Mouse (Mus musculus) forebrain, embryonic 15.5 days (tissue): ENCODE results near the gene Tmem62. TPM values are rescaled to one million over a fixed set of nuclear protein-coding genes. Genes with fewer than 3 reads are reported as not detected.
"Not testable (repeated sequence)": the region's sequence is repeated elsewhere in the genome, so short reads cannot be mapped to it uniquely, and the experiment has no call there.

Experiments used
- ATAC-seq: fragments of 200-750 bp; cut with Nextera tagmentation; replicated peaks from 2 replicates; pipeline ENCODE4 v1.8.0; 2017; ENCODE audit warnings: mild to moderate bottlenecking, moderate TSS enrichment, moderate library complexity
- H3K27ac ChIP-seq: fragments of 300-500 bp; sonication (generic); replicated peaks from 2 replicates; pipeline ENCODE4 v1.5.1; 2015; ENCODE audit warnings: mild to moderate bottlenecking, inconsistent platforms
- H3K27me3 ChIP-seq: fragments of 300-500 bp; sonication (generic); 2 replicates; pipeline ENCODE4 v1.6.1; 2015; ENCODE audit warnings: inconsistent platforms
- H3K36me3 ChIP-seq: fragments of 300-500 bp; sonication (generic); 2 replicates; pipeline ENCODE4 v1.6.1; 2015; ENCODE audit warnings: mild to moderate bottlenecking, inconsistent platforms
- H3K4me1 ChIP-seq: fragments of 300-500 bp; sonication (generic); 2 replicates; pipeline ENCODE4 v1.6.1; 2015; ENCODE audit warnings: inconsistent platforms
- H3K4me2 ChIP-seq: fragments of 300-500 bp; sonication (generic); replicated peaks from 2 replicates; pipeline ENCODE4 v1.6.1; 2015; ENCODE audit warnings: mild to moderate bottlenecking, inconsistent platforms
- H3K4me3 ChIP-seq: fragments of 300-500 bp; sonication (generic); 2 replicates; pipeline ENCODE4 v1.5.1; 2015; ENCODE audit warnings: mild to moderate bottlenecking, inconsistent platforms
- H3K9ac ChIP-seq: fragments of 300-500 bp; sonication (generic); replicated peaks from 2 replicates; pipeline ENCODE4 v1.6.1; 2015; ENCODE audit warnings: mild to moderate bottlenecking, inconsistent platforms
- H3K9me3 ChIP-seq: fragments of 300-500 bp; sonication (generic); 2 replicates; pipeline ENCODE4 v1.6.1; 2016; ENCODE audit warnings: inconsistent platforms
- WGBS: fragments of 180-500 bp; shearing (Covaris S2); methylation state at CpG from one replicate; pipeline ENCODE4 v1.1.7; 2015; ENCODE audit warnings: mixed read lengths; 5-methylcytosine and 5-hydroxymethylcytosine counted together
- microRNA-seq: library from miRNA; unstranded; fragments of <30 nt; microRNA quantifications from one replicate; pipeline ENCODE4, GENCODE M21; 2016
- polyA plus RNA-seq: library from polyadenylated mRNA; unstranded; fragments of >200 nt; fragmentation: Nextera tagmentation; extraction: Ambion mirVana; gene quantifications from 2 replicates; pipeline ENCODE4 v1.2.1, GENCODE M21; 2015

The Tmem62 gene
- polyA plus RNA-seq, 1 experiment from 2014 or later = 8.1 TPM

- not testable (repeated sequence) for H3K4me3 ChIP-seq, H3K9ac ChIP-seq, H3K27me3 ChIP-seq, H3K27ac ChIP-seq, ATAC-seq, H3K9me3 ChIP-seq, H3K36me3 ChIP-seq, H3K4me2 ChIP-seq, H3K4me1 ChIP-seq
- WGBS = 86% methylated on average over 1 of the region's 1 CpGs
These were observed 62.0 kb downstream of the Tmem62 start for GRCm38 (mm10) chr2:121038851-121039250.

- Histone ChIP-seq H3K27me3 (no peaks in the 10 kb centered on the region), H3K27ac (no peak overlapping the region), H3K4me1 (no peaks in the 10 kb centered on the region), H3K9ac (no peak overlapping the region), H3K4me3 (no peak overlapping the region), H3K36me3 (no peaks in the 10 kb centered on the region), H3K4me2 (no peak overlapping the region), H3K9me3 (no peaks in the 10 kb centered on the region)
- no peak for ATAC-seq
- 91% methylated on average over 1 of the region's 1 CpGs for WGBS
These were observed 62.6 kb downstream of the Tmem62 start for GRCm38 (mm10) chr2:121039382-121039781.

- no peak overlapping the region for H3K4me3 ChIP-seq
- H3K27me3 ChIP-seq = no peaks in the 10 kb centered on the region
- H3K36me3 ChIP-seq = no peaks in the 10 kb centered on the region
- WGBS = 55% methylated on average over 5 of the region's 5 CpGs
- no peak overlapping the region for H3K4me2 ChIP-seq
- ATAC-seq = no peak
- no peak overlapping the region for H3K9ac ChIP-seq
- H3K27ac ChIP-seq = no peak overlapping the region
- H3K9me3 ChIP-seq = no peaks in the 10 kb centered on the region
- H3K4me1 ChIP-seq = no peaks in the 10 kb centered on the region
These were observed 64.3 kb downstream of the Tmem62 start for GRCm38 (mm10) chr2:121041098-121041497.

GRCm38 (mm10) chr2:121045653-121046052 is 68.8 kb downstream of the Tmem62 start:
- Histone ChIP-seq H3K27ac (no peak overlapping the region), H3K4me3 (no peak overlapping the region), H3K9ac (no peak overlapping the region), H3K4me2 (no peak overlapping the region), H3K36me3 (no peaks in the 10 kb centered on the region), H3K9me3 (no peaks in the 10 kb centered on the region), H3K4me1 (no peaks in the 10 kb centered on the region), H3K27me3 (no peaks in the 10 kb centered on the region)
- ATAC-seq = no peak
- 68% methylated on average over 4 of the region's 4 CpGs for WGBS

GRCm38 (mm10) chr2:121052176-121052575 is 75.4 kb downstream of the Tmem62 start:
- H3K9ac ChIP-seq = no peak overlapping the region
- ATAC-seq = no peak
- H3K4me3 ChIP-seq = no peak overlapping the region
- no peaks in the 10 kb centered on the region for H3K27me3 ChIP-seq
- H3K9me3 ChIP-seq = no peaks in the 10 kb centered on the region
- no peaks in the 10 kb centered on the region for H3K36me3 ChIP-seq
- no peaks in the 10 kb centered on the region for H3K4me1 ChIP-seq
- H3K27ac ChIP-seq = no peak overlapping the region
- no peak overlapping the region for H3K4me2 ChIP-seq
- WGBS = 91% methylated on average over 5 of the region's 5 CpGs

GRCm38 (mm10) chr2:121054060-121054459 is 77.2 kb downstream of the Tmem62 start:
- Histone ChIP-seq H3K4me1 (no peaks in the 10 kb centered on the region), H3K36me3 (no peaks in the 10 kb centered on the region), H3K27ac (no peak overlapping the region), H3K27me3 (no peaks in the 10 kb centered on the region), H3K9ac (no peak overlapping the region), H3K4me2 (no peak overlapping the region), H3K9me3 (no peaks in the 10 kb centered on the region), H3K4me3 (no peak overlapping the region)
- ATAC-seq = no peak
- WGBS = 88% methylated on average over 2 of the region's 2 CpGs

- Histone ChIP-seq H3K4me2 (no peak overlapping the region), H3K27ac (no peak overlapping the region), H3K27me3 (no peaks in the 10 kb centered on the region), H3K9ac (no peak overlapping the region), H3K4me3 (no peak overlapping the region), H3K9me3 (no peaks in the 10 kb centered on the region), H3K36me3 (no peaks in the 10 kb centered on the region), H3K4me1 (no peaks in the 10 kb centered on the region)
- no peak for ATAC-seq
- WGBS = 88% methylated on average over 6 of the region's 6 CpGs
These were observed 79.1 kb downstream of the Tmem62 start for GRCm38 (mm10) chr2:121055915-121056314.

Small RNA genes lying within 50 kb of the gene (microRNA-seq; reads per million reads assigned to microRNA genes)
- not detected for gene Gm44325

Other genes starting within 250 kb of the Tmem62 start
- 5.8 and 7.4 TPM in 2 replicates for gene Cdan1, start 126.9 kb upstream of the Tmem62 start, polyA plus RNA-seq
- gene Ttbk2, start 126.4 kb upstream of the Tmem62 start, polyA plus RNA-seq = 12.2 and 13.1 TPM in 2 replicates
- gene Ubr1, start 6.3 kb upstream of the Tmem62 start, polyA plus RNA-seq = 34.6 and 35.3 TPM in 2 replicates
- gene Ccndbp1, start 31.4 kb downstream of the Tmem62 start, polyA plus RNA-seq = 78.4 and 80.9 TPM in 2 replicates
- 0.25 and 0.69 TPM in 2 replicates for gene Epb42, start 60.1 kb downstream of the Tmem62 start, polyA plus RNA-seq
- not detected in 2 replicates for gene Tgm5, start 108.8 kb downstream of the Tmem62 start, polyA plus RNA-seq
- not detected in 2 replicates for gene Tgm7, start 132.8 kb downstream of the Tmem62 start, polyA plus RNA-seq
- 29.7 and 36.9 TPM in 2 replicates for gene Adal, start 163.4 kb downstream of the Tmem62 start, polyA plus RNA-seq
- 25.7 and 27.0 TPM in 2 replicates for gene Lcmt2, start 163.6 kb downstream of the Tmem62 start, polyA plus RNA-seq
- gene Tubgcp4, start 193.6 kb downstream of the Tmem62 start, polyA plus RNA-seq = 63.3 and 70.2 TPM in 2 replicates
- gene Zscan29, start 194.1 kb downstream of the Tmem62 start, polyA plus RNA-seq = 10.4 and 10.7 TPM in 2 replicates